Mouse (Mus musculus) MEL (cell line): ENCODE results near the gene Tox4.
A peak's percentile ranks its signal among the peaks of the same experiment; 100 is the strongest.

Experiments
- CHD1 ChIP-seq: IDR thresholded peaks from 2 replicates; pipeline ENCODE4 v1.6.1; 2012; ENCODE audit warnings: low read depth, mild to moderate bottlenecking, inconsistent platforms, low read length, improper control_type of control experiment
- CTCF ChIP-seq, 3 experiments: IDR thresholded peaks in 2 of 3; conservative IDR thresholded peaks in 1 of 3; 2 replicates each; pipeline ENCODE4 v1.5.1; 2011 to 2012; ENCODE audit warnings: low read length in 3 of 3, low read depth in 2 of 3, mild to moderate bottlenecking in 2 of 3, improper control_type of control experiment in 1 of 3, inconsistent platforms in 1 of 3, mixed read lengths in 1 of 3, moderate library complexity in 1 of 3; ENCODE audit not compliant: control insufficient read depth in 1 of 3, insufficient read depth in 1 of 3, poor library complexity in 1 of 3, severe bottlenecking in 1 of 3
- E2F4 ChIP-seq: IDR thresholded peaks from 2 replicates; pipeline ENCODE4 v1.6.1; 2011; ENCODE audit warnings: low read depth, low read length, improper control_type of control experiment, borderline replicate concordance
- EP300 ChIP-seq, 2 experiments: IDR thresholded peaks; 2 replicates each; pipeline ENCODE4 v1.6.1; 2011; ENCODE audit warnings: improper control_type of control experiment in 2 of 2, low read length in 2 of 2, low read depth in 1 of 2, mild to moderate bottlenecking in 1 of 2
- MAX ChIP-seq: IDR thresholded peaks from 2 replicates; pipeline ENCODE4 v1.6.1; 2011; ENCODE audit warnings: low read length, improper control_type of control experiment
- MAZ ChIP-seq: IDR thresholded peaks from 2 replicates; pipeline ENCODE4 v1.6.1; 2012; ENCODE audit warnings: low read depth, mild to moderate bottlenecking, inconsistent platforms, low read length, improper control_type of control experiment
- POLR2A ChIP-seq, 2 experiments: IDR thresholded peaks; 2 replicates each; pipeline ENCODE4 v1.6.1; 2011 to 2012; ENCODE audit warnings: low read length in 2 of 2, mild to moderate bottlenecking in 2 of 2, control low read depth in 1 of 2, improper control_type of control experiment in 1 of 2, low read depth in 1 of 2, moderate library complexity in 1 of 2; ENCODE audit not compliant: control insufficient read depth in 1 of 2, insufficient read depth in 1 of 2, poor library complexity in 1 of 2
- SMC3 ChIP-seq: IDR thresholded peaks from 2 replicates; pipeline ENCODE4 v1.6.1; 2011; ENCODE audit warnings: low read depth, low read length, improper control_type of control experiment

GRCm38 (mm10) chr14:52244041-52244689 is 34.8 kb upstream of the Tox4 start:
- TF ChIP-seq E2F4: no peak
- TF ChIP-seq EP300 (IDR thresholded peaks at IDR 0.05; ENCODE audit: low read depth in 1 of 2, low read length in 2 of 2): no peak
- no peak for TF ChIP-seq CHD1
- TF ChIP-seq CTCF (IDR thresholded peaks at IDR 0.05 in 2 of 3, conservative IDR thresholded peaks at IDR 0.05 in 1 of 3; ENCODE audit: control insufficient read depth in 1 of 3, insufficient read depth in 1 of 3, low read depth in 2 of 3, low read length in 3 of 3, poor library complexity in 1 of 3, severe bottlenecking in 1 of 3): no peak
- TF ChIP-seq POLR2A (IDR thresholded peaks at IDR 0.05; ENCODE audit: control insufficient read depth in 1 of 2, insufficient read depth in 1 of 2, low read depth in 1 of 2, low read length in 2 of 2, poor library complexity in 1 of 2): peak in 1 of 2 experiments; percentile 79; a peak in 3 of 4 replicates
- no peak for TF ChIP-seq SMC3
- no peak for TF ChIP-seq MAZ
- TF ChIP-seq MAX: no peak
